Mouse (Mus musculus): ENCODE measurements around the gene Prim2.

GRCm38 (mm10) chr1:33714796-33715195 lies 45.2 kb upstream of the Prim2 start:
- no peak for TF ChIP-seq GATA1 (IDR thresholded peaks at IDR 0.05; ENCODE audit: low read length)
- TF ChIP-seq TAL1 (IDR thresholded peaks at IDR 0.05; ENCODE audit: low read length) = no peak
